Mouse (Mus musculus): ENCODE measurements around the gene Pkig. TPM values are rescaled to one million over a fixed set of nuclear protein-coding genes. Genes with fewer than 3 reads are reported as not detected.
A peak's percentile ranks its signal among the peaks of the same experiment; 100 is the strongest.
"Not testable (repeated sequence)": the region's sequence is repeated elsewhere in the genome, so short reads cannot be mapped to it uniquely, and the experiment has no call there.

Pkig gene
- polyA plus RNA-seq, 1 experiment from 2014 or later, result 134 TPM

GRCm38 (mm10) chr2:163686886-163687285 is 28.7 kb downstream of the Pkig start:
- Histone ChIP-seq H3K36me3 (no peaks in the 10 kb centered on the region), H3K9me3 (no peaks in the 10 kb centered on the region), H3K4me1 (peaks cover 41% of the 10 kb centered on the region), H3K4me2 (no peak overlapping the region), H3K9ac (no peak overlapping the region), H3K27me3 (no peaks in the 10 kb centered on the region), H3K27ac (no peak overlapping the region), H3K4me3 (no peak overlapping the region)
- WGBS, result 73% methylated on average over 3 of the region's 3 CpGs
- no peak for ATAC-seq (ENCODE audit: borderline replicate concordance, extremely low read depth, low FRiP score, low TSS enrichment)

GRCm38 (mm10) chr2:163688377-163688776 is 30.2 kb downstream of the Pkig start:
- not testable (repeated sequence) for H3K4me2 ChIP-seq; H3K4me3 ChIP-seq; H3K27ac ChIP-seq; H3K9ac ChIP-seq; H3K36me3 ChIP-seq; H3K9me3 ChIP-seq; ATAC-seq (ENCODE audit: borderline replicate concordance, extremely low read depth, low FRiP score, low TSS enrichment); H3K27me3 ChIP-seq
- H3K4me1 ChIP-seq, result peaks cover 52% of the 10 kb centered on the region
- whole genome bisulfite sequencing, result 78% methylated on average over 1 of the region's 1 CpGs

- WGBS, result 68% methylated on average over 3 of the region's 3 CpGs
- Histone ChIP-seq H3K4me2 (no peak overlapping the region), H3K4me1 (peaks cover 58% of the 10 kb centered on the region), H3K9ac (no peak overlapping the region), H3K4me3 (no peak overlapping the region), H3K27me3 (no peaks in the 10 kb centered on the region), H3K27ac (no peak overlapping the region), H3K36me3 (no peaks in the 10 kb centered on the region), H3K9me3 (no peaks in the 10 kb centered on the region)
- no peak for ATAC-seq (ENCODE audit: borderline replicate concordance, extremely low read depth, low FRiP score, low TSS enrichment)
Measured at GRCm38 (mm10) chr2:163689771-163690170, 31.6 kb downstream of the Pkig start.

- WGBS, result 65% methylated on average over 8 of the region's 8 CpGs
Measured at GRCm38 (mm10) chr2:163690409-163691304, 32.5 kb downstream of the Pkig start.

GRCm38 (mm10) chr2:163691846-163692605 is 33.8 kb downstream of the Pkig start:
- Histone ChIP-seq H3K27ac (no peak overlapping the region), H3K9me3 (no peaks in the 10 kb centered on the region), H3K4me2 (no peak overlapping the region), H3K27me3 (no peaks in the 10 kb centered on the region), H3K9ac (no peak overlapping the region), H3K4me3 (no peak overlapping the region), H3K36me3 (no peaks in the 10 kb centered on the region), H3K4me1 (peaks cover 39% of the 10 kb centered on the region)
- 79% methylated on average over 6 of the region's 6 CpGs for WGBS
- ATAC-seq (ENCODE audit: borderline replicate concordance, extremely low read depth, low FRiP score, low TSS enrichment), result no peak

More at GRCm38 (mm10) chr2:163690409-163691304, 32.5 kb downstream of the Pkig start:
- Histone ChIP-seq H3K4me3 (no peak overlapping the region), H3K27me3 (no peaks in the 10 kb centered on the region), H3K4me2 (no peak overlapping the region), H3K27ac (0 out of 2 replicates have a peak overlapping the region, but pooled peaks have one; percentile 13), H3K9me3 (no peaks in the 10 kb centered on the region), H3K36me3 (no peaks in the 10 kb centered on the region), H3K9ac (no peak overlapping the region), H3K4me1 (peaks cover 49% of the 10 kb centered on the region)
- no peak for ATAC-seq (ENCODE audit: borderline replicate concordance, extremely low read depth, low FRiP score, low TSS enrichment)

GRCm38 (mm10) chr2:163692873-163693612 is 34.9 kb downstream of the Pkig start:
- Histone ChIP-seq H3K4me1 (peaks cover 46% of the 10 kb centered on the region), H3K36me3 (no peaks in the 10 kb centered on the region), H3K27ac (peak overlapping the region; percentile 80), H3K4me2 (no peak overlapping the region), H3K9ac (no peak overlapping the region), H3K4me3 (no peak overlapping the region), H3K9me3 (no peaks in the 10 kb centered on the region), H3K27me3 (no peaks in the 10 kb centered on the region)
- WGBS, result 63% methylated on average over 3 of the region's 3 CpGs
- ATAC-seq (ENCODE audit: borderline replicate concordance, extremely low read depth, low FRiP score, low TSS enrichment), result 0 out of 2 replicates have a peak, but pooled peaks have one; percentile 12

- WGBS, result 45% methylated on average over 9 of the region's 9 CpGs
- H3K27ac ChIP-seq, result peak overlapping the region; percentile 80
- no peaks in the 10 kb centered on the region for H3K27me3 ChIP-seq
- H3K4me2 ChIP-seq, result peak overlapping the region; percentile 20
- H3K9ac ChIP-seq, result 0 out of 2 replicates have a peak overlapping the region, but pooled peaks have one; percentile 4
- no peak for ATAC-seq (ENCODE audit: borderline replicate concordance, extremely low read depth, low FRiP score, low TSS enrichment)
- no peaks in the 10 kb centered on the region for H3K9me3 ChIP-seq
- H3K36me3 ChIP-seq, result no peaks in the 10 kb centered on the region
- peak overlapping the region; percentile 15; the same call in 1 of the 2 replicates for H3K4me3 ChIP-seq
- H3K4me1 ChIP-seq, result peaks cover 53% of the 10 kb centered on the region
Measured at GRCm38 (mm10) chr2:163693716-163694314, 35.6 kb downstream of the Pkig start.

GRCm38 (mm10) chr2:163696763-163697162 is 38.6 kb downstream of the Pkig start:
- H3K9me3 ChIP-seq, result no peaks in the 10 kb centered on the region
- H3K9ac ChIP-seq, result no peak overlapping the region
- no peaks in the 10 kb centered on the region for H3K36me3 ChIP-seq
- no peak for ATAC-seq (ENCODE audit: borderline replicate concordance, extremely low read depth, low FRiP score, low TSS enrichment)
- H3K4me2 ChIP-seq, result 0 out of 2 replicates have a peak overlapping the region, but pooled peaks have one; percentile 2
- H3K27me3 ChIP-seq, result no peaks in the 10 kb centered on the region
- H3K4me3 ChIP-seq, result no peak overlapping the region
- H3K4me1 ChIP-seq, result peaks cover 48% of the 10 kb centered on the region
- WGBS, result 48% methylated on average over 2 of the region's 2 CpGs
- peak overlapping the region; percentile 25; the same call in 1 of the 2 replicates for H3K27ac ChIP-seq

GRCm38 (mm10) chr2:163697764-163698480 is 39.7 kb downstream of the Pkig start:
- Histone ChIP-seq H3K27me3 (no peaks in the 10 kb centered on the region), H3K4me1 (peaks cover 40% of the 10 kb centered on the region), H3K9ac (no peak overlapping the region), H3K36me3 (no peaks in the 10 kb centered on the region), H3K27ac (peak overlapping the region; percentile 79), H3K4me2 (peak overlapping the region; percentile 20; the same call in 1 of the 2 replicates), H3K4me3 (no peak overlapping the region), H3K9me3 (no peaks in the 10 kb centered on the region)
- peak; percentile 62 for ATAC-seq (ENCODE audit: borderline replicate concordance, extremely low read depth, low FRiP score, low TSS enrichment)
- 26% methylated on average over 16 of the region's 16 CpGs for WGBS

- Histone ChIP-seq H3K27ac (no peak overlapping the region), H3K4me1 (peaks cover 27% of the 10 kb centered on the region)
- no peak for ATAC-seq (ENCODE audit: borderline replicate concordance, extremely low read depth, low FRiP score, low TSS enrichment)
Measured at GRCm38 (mm10) chr2:163699078-163699780, 41.0 kb downstream of the Pkig start.

More at GRCm38 (mm10) chr2:163699078-163699780, 41.0 kb downstream of the Pkig start:
- H3K9me3 ChIP-seq, result no peaks in the 10 kb centered on the region
- H3K4me3 ChIP-seq, result no peak overlapping the region
- H3K4me2 ChIP-seq, result no peak overlapping the region
- H3K27me3 ChIP-seq, result no peaks in the 10 kb centered on the region
- 70% methylated on average over 11 of the region's 11 CpGs for WGBS
- H3K36me3 ChIP-seq, result no peaks in the 10 kb centered on the region
- no peak overlapping the region for H3K9ac ChIP-seq

All from lung, embryonic 15.5 days (tissue).